Mouse (Mus musculus): ENCODE results near the gene Begain. TPM values are rescaled to one million over a fixed set of nuclear protein-coding genes. Genes with fewer than 3 reads are reported as not detected.

Begain gene
- total RNA-seq (2023), result not detected

DNA sequence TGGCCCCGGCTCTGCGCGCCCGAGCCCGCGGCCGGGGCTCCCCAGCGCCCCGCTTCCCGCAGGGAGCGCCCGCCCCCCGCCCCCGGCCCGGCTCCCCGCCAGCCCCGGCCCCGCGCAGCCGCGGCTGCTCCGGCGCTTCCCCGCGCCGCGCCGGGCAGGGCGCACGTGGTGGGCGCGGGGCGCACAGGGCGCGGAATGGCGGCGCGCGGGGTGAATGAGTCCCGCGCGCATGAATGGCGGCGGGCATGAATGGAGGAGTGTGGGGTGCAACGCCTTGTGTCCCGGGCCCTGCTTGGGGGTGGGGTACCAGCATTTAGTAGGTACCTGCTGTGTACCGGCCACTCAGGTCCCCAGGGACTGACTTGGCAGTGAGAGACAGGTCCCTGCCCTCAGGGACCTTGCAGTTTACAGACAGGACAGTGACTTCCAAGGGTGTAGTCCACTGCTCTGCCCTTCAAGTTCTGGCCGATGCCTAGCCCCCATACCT lies at the start of gene Begain:
Begain (minus strand) TSS at position 51 of the 487 bp plus-strand sequence.

Other genes with a start within 250 kb of the Begain start
- gene Slc25a29, start 232.3 kb downstream of the Begain start, total RNA-seq (2023), result 1 to 10 TPM; 2.6 to 3.2 TPM
- 1 to 10 TPM; 1.1 to 2.1 TPM for gene Slc25a47, start 232.2 kb downstream of the Begain start, total RNA-seq (2023)
- 1 to 10 TPM; 5.6 to 6.1 TPM for gene Wdr25, start 174.6 kb downstream of the Begain start, total RNA-seq (2023)
- 10 to 100 TPM; 22.0 to 22.5 TPM for gene Wars, start 174.0 kb downstream of the Begain start, total RNA-seq (2023)